Mouse (Mus musculus) forebrain, embryonic 16.5 days (tissue): Measurements from ENCODE around the gene Cdk15. TPM values are rescaled to one million over a fixed set of nuclear protein-coding genes. Genes with fewer than 3 reads are reported as not detected.

Experiments used
- ATAC-seq: fragments of 200-750 bp; cut with Nextera tagmentation; 2 replicates; pipeline ENCODE4 v1.8.0; 2017; ENCODE audit warnings: mild to moderate bottlenecking, moderate library complexity
- H3K27ac ChIP-seq: fragments of 300-500 bp; sonication (generic); 2 replicates; pipeline ENCODE4 v1.5.1; 2014; ENCODE audit warnings: low read length, control low read depth
- H3K27me3 ChIP-seq: fragments of 300-500 bp; sonication (generic); replicated peaks from 2 replicates; pipeline ENCODE4 v1.6.1; 2014; ENCODE audit warnings: low read length; ENCODE audit not compliant: control insufficient read depth, insufficient read depth
- H3K36me3 ChIP-seq: fragments of 300-500 bp; sonication (generic); 2 replicates; pipeline ENCODE4 v1.6.1; 2014; ENCODE audit not compliant: control insufficient read depth, insufficient read depth
- H3K4me1 ChIP-seq: fragments of 300-500 bp; sonication (generic); replicated peaks from 2 replicates; pipeline ENCODE4 v1.6.1; 2014; ENCODE audit warnings: low read length; ENCODE audit not compliant: control insufficient read depth, insufficient read depth
- H3K4me2 ChIP-seq: fragments of 300-500 bp; sonication (generic); 2 replicates; pipeline ENCODE4 v1.6.1; 2014; ENCODE audit warnings: mild to moderate bottlenecking, low read length, control low read depth
- H3K4me3 ChIP-seq: fragments of 300-500 bp; sonication (generic); replicated peaks from 2 replicates; pipeline ENCODE4 v1.5.1; 2014; ENCODE audit warnings: mild to moderate bottlenecking, low read length, control low read depth
- H3K9ac ChIP-seq: fragments of 300-500 bp; sonication (generic); replicated peaks from 2 replicates; pipeline ENCODE4 v1.6.1; 2014; ENCODE audit warnings: low read depth, low read length, control low read depth
- H3K9me3 ChIP-seq: fragments of 300-500 bp; sonication (generic); 2 replicates; pipeline ENCODE4 v1.6.1; 2016; ENCODE audit warnings: low read length; ENCODE audit not compliant: control insufficient read depth
- WGBS: fragments of 180-500 bp; shearing (Covaris S2); extraction: QIAGEN DNeasy Blood & Tissue Kit; methylation state at CpG from one replicate; pipeline ENCODE4 v1.1.7; 2014; 5-methylcytosine and 5-hydroxymethylcytosine counted together
- polyA plus RNA-seq: library from polyadenylated mRNA; unstranded; fragments of >200 nt; fragmentation: Nextera tagmentation; extraction: Ambion mirVana; gene quantifications from 2 replicates; pipeline ENCODE4 v1.2.1, GENCODE M21; 2015

Gene Cdk15
- polyA plus RNA-seq, 1 experiment from 2014 or later, result 0.56 TPM

DNA sequence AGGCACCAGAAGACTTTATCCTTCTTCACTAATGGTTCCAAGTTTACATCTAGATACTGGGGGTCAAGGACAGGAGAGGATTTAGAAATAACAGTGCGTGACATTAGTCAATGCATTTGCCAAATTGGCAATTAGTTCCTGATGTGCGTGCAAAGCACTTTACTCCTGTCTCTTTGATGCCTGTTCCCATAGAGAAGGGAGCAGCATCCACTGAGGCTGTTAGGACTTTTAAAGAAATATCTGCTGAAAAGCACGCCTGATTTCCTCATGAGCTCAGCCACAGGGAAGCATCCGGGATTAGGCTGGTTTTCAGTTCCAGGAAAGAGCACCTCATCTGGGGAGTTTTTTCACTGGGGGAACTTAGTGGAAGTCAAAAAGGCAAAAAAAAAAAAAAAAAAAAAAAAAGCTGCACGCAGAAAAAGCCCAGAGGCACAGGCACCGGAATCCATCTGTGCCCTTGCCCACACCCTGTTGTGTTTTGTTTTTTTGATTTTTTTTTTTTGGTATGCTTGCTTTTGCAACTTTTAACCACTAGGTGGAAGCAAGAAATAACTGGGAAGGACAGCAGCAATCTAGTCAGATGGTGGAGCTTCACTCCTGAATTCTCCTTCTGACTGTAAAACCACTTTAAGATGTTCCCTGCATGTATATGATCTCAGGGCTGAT is 59.8 kb downstream of the Cdk15 start:
- H3K4me2 ChIP-seq, result peak overlapping the region; percentile 35
- peak overlapping the region; percentile 8; the same call in 1 of the 2 replicates for H3K4me3 ChIP-seq
- no peak overlapping the region for H3K9ac ChIP-seq
- ATAC-seq, result peak; percentile 16; the same call in 1 of the 2 replicates
- 0 out of 2 replicates have a peak, but pooled peaks cover 2% of the 10 kb centered on the region for H3K27me3 ChIP-seq
- H3K4me1 ChIP-seq, result peaks cover 22% of the 10 kb centered on the region
- H3K27ac ChIP-seq, result no peak overlapping the region; the same call in 1 of the 2 replicates
- no peaks in the 10 kb centered on the region for H3K36me3 ChIP-seq
- H3K9me3 ChIP-seq, result no peaks in the 10 kb centered on the region
- 3% methylated on average over 6 of the region's 6 CpGs for WGBS

DNA sequence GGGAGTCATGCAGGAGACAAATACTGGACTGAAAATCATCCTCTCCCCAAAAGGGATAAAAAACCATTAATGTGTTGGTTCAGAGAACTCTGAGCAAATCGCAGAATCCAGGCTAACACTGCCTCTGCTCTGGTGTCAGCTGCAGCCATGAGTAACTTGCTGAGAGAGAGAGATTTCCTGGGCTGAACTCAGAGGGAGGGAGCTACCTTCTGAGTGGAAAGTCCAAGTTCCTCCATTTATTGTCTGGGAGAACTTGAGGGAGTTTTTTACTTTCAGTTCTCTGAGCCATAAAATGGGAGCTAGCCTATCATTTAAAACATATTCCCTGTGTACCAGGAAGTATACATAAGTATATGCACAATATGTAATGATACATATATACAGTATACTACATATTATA is 60.7 kb downstream of the Cdk15 start:
- Histone ChIP-seq H3K4me3 (no peak overlapping the region), H3K9ac (no peak overlapping the region), H3K4me1 (peaks cover 19% of the 10 kb centered on the region), H3K36me3 (no peaks in the 10 kb centered on the region), H3K9me3 (no peaks in the 10 kb centered on the region), H3K27ac (no peak overlapping the region), H3K27me3 (0 out of 2 replicates have a peak, but pooled peaks cover 2% of the 10 kb centered on the region), H3K4me2 (no peak overlapping the region)
- WGBS, result 86% methylated on average over 1 of the region's 1 CpGs
- ATAC-seq, result no peak

- no peak overlapping the region for H3K4me2 ChIP-seq
- no peak overlapping the region for H3K4me3 ChIP-seq
- 0 out of 2 replicates have a peak, but pooled peaks cover 2% of the 10 kb centered on the region for H3K27me3 ChIP-seq
- no peak overlapping the region for H3K27ac ChIP-seq
- H3K4me1 ChIP-seq, result peaks cover 12% of the 10 kb centered on the region
- no peak for ATAC-seq
- H3K9me3 ChIP-seq, result no peaks in the 10 kb centered on the region
- no peaks in the 10 kb centered on the region for H3K36me3 ChIP-seq
- WGBS, result 25% methylated on average over 5 of the region's 5 CpGs
- H3K9ac ChIP-seq, result no peak overlapping the region
These were observed 62.2 kb downstream of the Cdk15 start for GRCm38 (mm10) chr1:59318878-59319277.

DNA sequence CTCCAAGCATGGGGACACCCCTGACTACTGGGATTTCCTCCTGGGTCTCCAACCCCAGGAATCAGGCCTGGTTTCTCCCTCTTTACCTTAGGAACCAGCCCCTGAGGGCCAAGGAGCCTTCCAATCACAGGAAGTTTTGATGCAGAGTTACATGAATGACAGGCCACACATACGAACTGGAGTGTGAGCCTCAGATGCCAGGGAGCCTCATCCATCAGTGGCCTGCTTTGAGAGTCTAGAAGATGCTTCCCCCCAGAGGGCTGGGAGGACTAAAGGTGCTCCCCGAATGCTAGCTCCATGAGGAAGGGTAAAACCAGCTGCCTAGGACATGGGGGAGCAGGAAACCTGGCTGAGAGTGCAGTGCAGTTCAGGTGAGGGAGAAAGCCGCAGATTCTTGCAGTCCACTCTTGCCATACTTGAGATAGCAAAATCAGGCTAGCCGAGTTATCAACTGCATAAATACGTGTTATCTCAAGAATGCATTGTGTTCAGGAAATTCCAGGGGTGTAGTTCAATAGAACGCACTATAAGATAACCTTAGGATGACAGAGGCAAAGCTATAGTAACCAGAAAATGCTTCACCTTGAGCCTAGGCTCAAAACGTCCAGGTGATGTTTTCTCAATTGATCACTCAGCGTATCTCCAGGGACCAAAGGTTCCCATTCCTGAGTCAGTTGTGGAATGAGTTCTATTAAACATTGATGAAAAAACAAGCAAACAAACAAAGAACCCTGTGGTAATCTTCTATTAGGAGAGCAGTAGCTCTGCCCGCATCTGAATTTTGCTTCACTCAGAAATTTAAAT is 64.6 kb downstream of the Cdk15 start:
- no peak overlapping the region for H3K4me2 ChIP-seq
- no peak for ATAC-seq
- H3K9ac ChIP-seq, result no peak overlapping the region
- no peaks in the 10 kb centered on the region for H3K27me3 ChIP-seq
- H3K4me3 ChIP-seq, result no peak overlapping the region
- no peaks in the 10 kb centered on the region for H3K36me3 ChIP-seq
- H3K27ac ChIP-seq, result no peak overlapping the region
- H3K9me3 ChIP-seq, result no peaks in the 10 kb centered on the region
- peaks cover 4% of the 10 kb centered on the region for H3K4me1 ChIP-seq
- 79% methylated on average over 9 of the region's 9 CpGs for WGBS

DNA sequence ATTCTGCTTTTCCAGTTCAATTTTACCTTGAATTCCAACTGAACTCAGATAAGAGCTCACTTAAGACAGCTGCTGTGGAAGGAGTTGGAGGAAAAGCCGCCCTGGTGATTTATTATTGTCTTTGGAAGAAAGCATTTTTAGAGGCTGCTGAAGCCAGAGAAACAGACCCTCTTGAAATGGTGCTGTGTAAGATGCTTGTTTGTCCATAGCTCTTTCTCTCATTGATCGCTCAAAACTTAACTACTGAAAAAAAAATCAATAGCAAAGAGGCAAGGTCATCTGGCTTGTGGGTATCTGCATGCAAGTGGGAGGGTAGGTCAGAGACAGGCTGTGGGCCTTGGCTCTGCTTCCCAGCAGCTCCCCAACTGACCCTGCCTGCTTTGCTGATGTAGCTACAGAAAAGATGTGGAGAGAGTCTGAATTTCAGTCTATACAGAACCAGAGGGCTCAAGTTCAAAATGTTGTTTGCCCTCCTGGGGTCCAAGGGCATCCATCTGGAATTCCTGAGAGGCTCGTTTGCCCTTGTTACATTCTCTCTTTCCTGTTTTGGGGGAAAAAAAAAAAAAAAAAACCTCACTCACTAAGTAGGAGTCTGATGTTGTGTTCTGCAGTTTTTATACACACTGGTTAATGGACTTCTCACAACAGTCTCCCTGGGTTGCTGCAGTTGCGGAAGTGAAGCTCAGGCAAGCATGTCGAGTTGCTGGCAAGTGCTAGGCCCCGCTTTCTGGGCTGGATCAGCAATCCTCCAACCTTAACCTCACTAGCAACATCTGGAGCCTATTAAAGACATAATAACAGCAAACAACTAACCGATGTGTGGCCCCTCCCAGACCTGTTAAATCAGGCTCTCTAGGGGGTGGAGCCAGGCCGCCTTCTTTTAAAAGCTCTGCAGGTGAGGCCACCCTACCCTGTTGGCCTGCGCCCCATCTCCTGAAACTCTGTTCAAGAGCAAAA is 65.5 kb downstream of the Cdk15 start:
- Histone ChIP-seq H3K4me1 (peaks cover under 1% of the 10 kb centered on the region; the same call in 1 of the 2 replicates), H3K36me3 (no peaks in the 10 kb centered on the region), H3K9ac (no peak overlapping the region), H3K27ac (no peak overlapping the region), H3K9me3 (no peaks in the 10 kb centered on the region), H3K27me3 (no peaks in the 10 kb centered on the region), H3K4me2 (no peak overlapping the region), H3K4me3 (no peak overlapping the region)
- WGBS, result 61% methylated on average over 9 of the region's 9 CpGs
- ATAC-seq, result no peak

DNA sequence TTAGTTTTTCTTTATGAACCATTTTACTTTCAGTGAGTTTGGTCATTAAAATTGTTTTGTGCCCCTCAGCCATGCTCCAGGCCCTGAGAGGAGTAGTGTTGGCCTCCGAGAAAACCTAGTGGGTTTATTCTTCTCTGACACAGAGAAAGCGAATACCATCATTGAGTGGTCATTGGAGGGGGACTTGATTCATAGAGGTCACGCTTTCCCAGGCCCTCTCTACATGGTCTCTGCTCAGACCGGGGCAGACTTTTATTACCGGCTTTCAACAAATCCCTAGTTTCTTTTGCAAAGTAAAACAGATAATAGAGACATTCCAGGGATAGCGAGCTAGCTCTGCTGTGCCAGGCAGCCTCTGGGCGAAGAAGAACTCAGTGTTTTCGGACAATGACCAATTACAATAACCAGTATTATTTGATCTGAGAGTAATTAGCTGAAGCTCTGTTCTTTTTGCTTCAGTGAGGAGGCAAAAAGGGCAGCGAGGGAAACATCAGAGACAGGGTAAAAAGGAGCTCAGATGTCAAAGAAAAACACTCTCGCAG is 70.2 kb downstream of the Cdk15 start:
- Histone ChIP-seq H3K4me1 (peaks cover 5% of the 10 kb centered on the region; the same call in 1 of the 2 replicates), H3K36me3 (no peaks in the 10 kb centered on the region), H3K4me3 (no peak overlapping the region), H3K9ac (no peak overlapping the region), H3K9me3 (no peaks in the 10 kb centered on the region), H3K27me3 (no peaks in the 10 kb centered on the region), H3K4me2 (no peak overlapping the region), H3K27ac (no peak overlapping the region)
- 15% methylated on average over 10 of the region's 10 CpGs for WGBS
- ATAC-seq, result no peak

GRCm38 (mm10) chr1:59332737-59333385 is 76.2 kb downstream of the Cdk15 start:
- ATAC-seq, result peak; percentile 21; the same call in 1 of the 2 replicates
- Histone ChIP-seq H3K27me3 (no peaks in the 10 kb centered on the region), H3K4me2 (peak overlapping the region; percentile 13), H3K4me1 (peaks cover 24% of the 10 kb centered on the region), H3K4me3 (no peak overlapping the region), H3K27ac (no peak overlapping the region), H3K9me3 (no peaks in the 10 kb centered on the region), H3K36me3 (no peaks in the 10 kb centered on the region), H3K9ac (no peak overlapping the region)
- WGBS, result 24% methylated on average over 13 of the region's 13 CpGs

DNA sequence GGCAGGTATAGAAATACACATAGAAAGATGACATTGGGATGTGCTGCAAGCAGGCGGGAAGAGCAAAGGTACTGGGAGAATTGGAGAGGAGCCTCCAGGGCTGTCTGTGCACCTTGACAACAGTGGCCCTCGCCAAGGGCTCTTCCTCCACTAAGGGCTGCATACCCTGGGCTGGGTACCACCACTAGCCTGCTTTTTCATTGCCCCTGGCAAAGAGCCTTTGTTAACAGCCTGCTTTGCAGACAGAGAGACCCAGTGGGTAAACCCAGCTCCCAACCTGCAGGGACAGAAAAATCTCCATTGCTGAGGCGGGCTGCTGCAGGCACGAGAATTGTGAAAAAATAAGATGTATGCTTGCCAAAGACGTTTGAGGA is 76.7 kb downstream of the Cdk15 start:
- Histone ChIP-seq H3K4me2 (no peak overlapping the region), H3K27me3 (no peaks in the 10 kb centered on the region), H3K36me3 (no peaks in the 10 kb centered on the region), H3K4me1 (peaks cover 24% of the 10 kb centered on the region), H3K27ac (no peak overlapping the region), H3K9ac (no peak overlapping the region), H3K4me3 (no peak overlapping the region), H3K9me3 (no peaks in the 10 kb centered on the region)
- ATAC-seq, result peak; percentile 55
- WGBS, result 19% methylated on average over 5 of the region's 5 CpGs
